ENCODE assay signal across 21 mouse cellular contexts in genomic region chr17:79043705-79044104, GRCm38 (mm10). TPM values are rescaled to one million over a fixed set of nuclear protein-coding genes. Genes with fewer than 3 reads are reported as not detected.
A peak's percentile ranks its signal among the peaks of the same experiment; 100 is the strongest.
DNase-seq lines count a peak whose midpoint lies in the region; ATAC-seq lines count a peak whose summit lies in the region.
"Had no signal": no experiment of that assay in that cellular context is flagged by ENCODE, and none has a peak within 500 bp of the region (broad histone marks: within the 10 kb centered on the region; RNA-seq: fewer than 3 reads in every experiment).

No protein-coding gene starts in this region.

- peak; percentile 71; the same call in 1 of the 2 replicates for ATAC-seq in common myeloid progenitor, adult 5-6 weeks (replicated peaks; ENCODE audit: low read depth, poor library complexity, severe bottlenecking)
- ATAC-seq in inflammation-experienced regulatory T-cells, adult 6 months, result peak; percentile 25
- ATAC-seq: activated CD4-positive, CD25-positive, alpha-beta regulatory T cell, adult 4 months; forebrain, embryonic 13.5 days; forebrain, embryonic 16.5 days; intestine, embryonic 16.5 days had no signal

- DNase-seq in 416B (ENCODE audit: low read depth), result peak; percentile 21
- no peak for DNase-seq in heart, adult 9 months (ENCODE audit: low spot score in 2 of 2)
- DNase-seq in layer of hippocampus, postnatal 25 days (ENCODE audit: extremely low spot score in 1 of 2, low spot score in 1 of 2), result no peak
- DNase-seq in thymus, postnatal 10 days (ENCODE audit: low spot score in 2 of 2), result no peak
- DNase-seq: adrenal gland, adult 8-10 months; adrenal gland, postnatal 25 days; B cell, adult 2 months; cerebellum, adult 18-20 months; cerebellum, adult 9-10 months; cerebellum, postnatal 14 days; gastrocnemius, postnatal 10 days; gastrocnemius, postnatal 36 days; heart, adult 18-20 months; kidney, adult 18-20 months had no signal

RNA-seq across cellular contexts. Expression of gene Qpct, which starts 8.0 kb away (rescaled TPM):
- total RNA-seq in common myeloid progenitor, adult 5-6 weeks (2017), result 0.29 and 1.3 TPM in 2 replicates
- 1 to 10 TPM in 2 of 3 experiments, under 1 TPM in 1; 0.99 to 8.4 (median 3.1) TPM for polyA plus RNA-seq in inflammation-experienced regulatory T-cells, adult 6 months (2017; shearing (Covaris generic))
- total RNA-seq in layer of hippocampus, postnatal 25 days (2021), result 10 to 100 TPM; 12.5 to 14.8 TPM
- polyA plus RNA-seq: erythroblast, embryonic 14.5 days had no signal

RNA-seq across cellular contexts. Expression of gene Prkd3, which starts 23.1 kb away (rescaled TPM):
- 47.2 and 48.6 TPM in 2 replicates for total RNA-seq in common myeloid progenitor, adult 5-6 weeks (2017)
- 1 to 10 TPM; 2.8 to 7.7 (median 5.0) TPM for polyA plus RNA-seq in inflammation-experienced regulatory T-cells, adult 6 months (2017; shearing (Covaris generic))
- 10 to 100 TPM; 13.1 to 14.7 TPM for total RNA-seq in layer of hippocampus, postnatal 25 days (2021)
